Mouse (Mus musculus) MEL (cell line): Measurements from ENCODE around the gene Zwint. TPM values are rescaled to one million over a fixed set of nuclear protein-coding genes. Genes with fewer than 3 reads are reported as not detected.
A peak's percentile ranks its signal among the peaks of the same experiment; 100 is the strongest.

Source experiments
- DNase-seq: peaks from one replicate; pipeline ENCODE4 v3.0.0; 2011; ENCODE audit warnings: low read depth, low spot score
- H3K27ac ChIP-seq: 2 replicates; pipeline ENCODE4 v1.5.1; 2012; ENCODE audit warnings: low read depth, mild to moderate bottlenecking, control low read depth, low read length, moderate library complexity; ENCODE audit not compliant: control insufficient read depth
- H3K27me3 ChIP-seq, 2 experiments: fragments of 150-350 bp in 1 of 2; sonication (generic) in 1 of 2; 2 replicates each; pipeline ENCODE4 v1.6.1; 2012; ENCODE audit warnings: low read length in 2 of 2, mild to moderate bottlenecking in 2 of 2, improper control_type of control experiment in 1 of 2, moderate library complexity in 1 of 2; ENCODE audit not compliant: insufficient read depth in 2 of 2, control insufficient read depth in 1 of 2
- H3K36me3 ChIP-seq, 2 experiments: 2 replicates each; pipeline ENCODE4 v1.6.1; 2012 to 2014; ENCODE audit warnings: low read length in 2 of 2, improper control_type of control experiment in 1 of 2, inconsistent platforms in 1 of 2, mild to moderate bottlenecking in 1 of 2; ENCODE audit not compliant: insufficient read depth in 2 of 2, control insufficient read depth in 1 of 2
- H3K4me1 ChIP-seq, 2 experiments: fragments of 150-350 bp in 1 of 2; sonication (generic) in 1 of 2; 2 replicates each; pipeline ENCODE4 v1.6.1; 2012; ENCODE audit warnings: low read length in 2 of 2, improper control_type of control experiment in 1 of 2, mild to moderate bottlenecking in 1 of 2; ENCODE audit not compliant: insufficient read depth in 2 of 2, control insufficient read depth in 1 of 2
- H3K4me3 ChIP-seq, 2 experiments: fragments of 150-350 bp in 1 of 2; sonication (generic) in 1 of 2; 2 replicates each; pipeline ENCODE4 v1.5.1; 2012; ENCODE audit warnings: low read depth in 2 of 2, low read length in 2 of 2, mild to moderate bottlenecking in 2 of 2, moderate library complexity in 2 of 2, control low read depth in 1 of 2, improper control_type of control experiment in 1 of 2; ENCODE audit not compliant: control insufficient read depth in 1 of 2, insufficient read depth in 1 of 2
- H3K79me2 ChIP-seq: 2 replicates; pipeline ENCODE4 v1.6.1; 2012; ENCODE audit warnings: mild to moderate bottlenecking, low read length, moderate library complexity; ENCODE audit not compliant: control insufficient read depth, poor library complexity, insufficient read depth
- H3K9ac ChIP-seq: 2 replicates; pipeline ENCODE4 v1.6.1; 2012; ENCODE audit warnings: low read depth, mild to moderate bottlenecking, control low read depth, low read length, moderate library complexity; ENCODE audit not compliant: control insufficient read depth, poor library complexity, severe bottlenecking
- H3K9me3 ChIP-seq: fragments of 150-350 bp; sonication (generic); replicated peaks from 2 replicates; pipeline ENCODE4 v1.6.1; 2012; ENCODE audit warnings: mild to moderate bottlenecking, low read length, improper control_type of control experiment, moderate library complexity; ENCODE audit not compliant: insufficient read depth
- BHLHE40 ChIP-seq: IDR thresholded peaks from 2 replicates; pipeline ENCODE4 v1.6.1; 2012; ENCODE audit warnings: low read depth, mild to moderate bottlenecking, inconsistent platforms, low read length, improper control_type of control experiment, borderline replicate concordance
- CHD1 ChIP-seq: IDR thresholded peaks from 2 replicates; pipeline ENCODE4 v1.6.1; 2012; ENCODE audit warnings: low read depth, mild to moderate bottlenecking, inconsistent platforms, low read length, improper control_type of control experiment
- CTCF ChIP-seq, 3 experiments: IDR thresholded peaks in 2 of 3; conservative IDR thresholded peaks in 1 of 3; 2 replicates each; pipeline ENCODE4 v1.5.1; 2011 to 2012; ENCODE audit warnings: low read length in 3 of 3, low read depth in 2 of 3, mild to moderate bottlenecking in 2 of 3, improper control_type of control experiment in 1 of 3, inconsistent platforms in 1 of 3, mixed read lengths in 1 of 3, moderate library complexity in 1 of 3; ENCODE audit not compliant: control insufficient read depth in 1 of 3, insufficient read depth in 1 of 3, poor library complexity in 1 of 3, severe bottlenecking in 1 of 3
- E2F4 ChIP-seq: IDR thresholded peaks from 2 replicates; pipeline ENCODE4 v1.6.1; 2011; ENCODE audit warnings: low read depth, low read length, improper control_type of control experiment, borderline replicate concordance
- ELF1 ChIP-seq: IDR thresholded peaks from 2 replicates; pipeline ENCODE4 v1.6.1; 2014; ENCODE audit warnings: low read depth, mild to moderate bottlenecking, inconsistent platforms, low read length, improper control_type of control experiment, moderate library complexity
- ETS1 ChIP-seq: IDR thresholded peaks from 2 replicates; pipeline ENCODE4 v1.6.1; 2012; ENCODE audit warnings: low read depth, mild to moderate bottlenecking, inconsistent platforms, low read length, improper control_type of control experiment, moderate library complexity
- GABPA ChIP-seq: IDR thresholded peaks from 2 replicates; pipeline ENCODE4 v1.6.1; 2012; ENCODE audit warnings: low read depth, mild to moderate bottlenecking, inconsistent platforms, low read length, improper control_type of control experiment, moderate library complexity
- GATA1 ChIP-seq: IDR thresholded peaks from 2 replicates; pipeline ENCODE4 v1.6.1; 2011; ENCODE audit warnings: low read depth, low read length, improper control_type of control experiment
- HCFC1 ChIP-seq: IDR thresholded peaks from 2 replicates; pipeline ENCODE4 v1.6.1; 2012; ENCODE audit warnings: low read depth, mild to moderate bottlenecking, inconsistent platforms, low read length, improper control_type of control experiment, moderate library complexity
- JUND ChIP-seq: IDR thresholded peaks from 2 replicates; pipeline ENCODE4 v1.6.1; 2011; ENCODE audit warnings: low read depth, mild to moderate bottlenecking, improper control_type of control experiment, low read length
- KAT2A ChIP-seq: conservative IDR thresholded peaks from 2 replicates; pipeline ENCODE4 v1.6.1; 2012; ENCODE audit warnings: low read depth, low read length, improper control_type of control experiment, inconsistent platforms
- MAFK ChIP-seq: IDR thresholded peaks from 2 replicates; pipeline ENCODE4 v1.6.1; 2011; ENCODE audit warnings: low read depth, mild to moderate bottlenecking, low read length, improper control_type of control experiment, borderline replicate concordance
- MAX ChIP-seq: IDR thresholded peaks from 2 replicates; pipeline ENCODE4 v1.6.1; 2011; ENCODE audit warnings: low read length, improper control_type of control experiment
- MEF2A ChIP-seq: IDR thresholded peaks from 2 replicates; pipeline ENCODE4 v1.6.1; 2014; ENCODE audit warnings: low read depth, mild to moderate bottlenecking, inconsistent platforms, low read length, improper control_type of control experiment; ENCODE audit not compliant: poor library complexity, insufficient replicate concordance, severe bottlenecking; ENCODE audit errors: extremely low read depth
- MXI1 ChIP-seq: IDR thresholded peaks from 2 replicates; pipeline ENCODE4 v1.6.1; 2011; ENCODE audit warnings: mild to moderate bottlenecking, low read depth, low read length, improper control_type of control experiment
- MYB ChIP-seq: IDR thresholded peaks from 2 replicates; pipeline ENCODE4 v1.6.1; 2011; ENCODE audit warnings: mild to moderate bottlenecking, low read depth, low read length, improper control_type of control experiment
- MYC ChIP-seq: IDR thresholded peaks from 2 replicates; pipeline ENCODE4 v1.6.1; 2011; ENCODE audit warnings: low read depth, mild to moderate bottlenecking, low read length, improper control_type of control experiment, moderate library complexity
- NELFE ChIP-seq: IDR thresholded peaks from 2 replicates; pipeline ENCODE4 v1.6.1; 2011; ENCODE audit warnings: low read depth, low read length, improper control_type of control experiment
- NRF1 ChIP-seq: IDR thresholded peaks from 2 replicates; pipeline ENCODE4 v1.6.1; 2014; ENCODE audit warnings: low read depth, mild to moderate bottlenecking, inconsistent platforms, low read length, improper control_type of control experiment, moderate library complexity; ENCODE audit not compliant: poor library complexity, insufficient read depth, severe bottlenecking
- POLR2AphosphoS2 ChIP-seq: IDR thresholded peaks from 2 replicates; pipeline ENCODE4 v1.6.1; 2011; ENCODE audit warnings: low read length, improper control_type of control experiment
- POLR2AphosphoS5 ChIP-seq: IDR thresholded peaks from 2 replicates; pipeline ENCODE4 v1.6.1; 2012; ENCODE audit warnings: low read depth, borderline replicate concordance, mild to moderate bottlenecking, inconsistent platforms, low read length, moderate library complexity, mixed read lengths
- RAD21 ChIP-seq: IDR thresholded peaks from 2 replicates; pipeline ENCODE4 v1.6.1; 2011; ENCODE audit warnings: mild to moderate bottlenecking, low read depth, low read length, improper control_type of control experiment
- RCOR1 ChIP-seq: IDR thresholded peaks from 2 replicates; pipeline ENCODE4 v1.6.1; 2012; ENCODE audit warnings: low read depth, mild to moderate bottlenecking, inconsistent platforms, low read length, improper control_type of control experiment
- SMC3 ChIP-seq: IDR thresholded peaks from 2 replicates; pipeline ENCODE4 v1.6.1; 2011; ENCODE audit warnings: low read depth, low read length, improper control_type of control experiment
- TAL1 ChIP-seq: IDR thresholded peaks from 2 replicates; pipeline ENCODE4 v1.6.1; 2012; ENCODE audit warnings: mild to moderate bottlenecking, inconsistent platforms, low read length, moderate library complexity, mixed read lengths
- TBP ChIP-seq: IDR thresholded peaks from 2 replicates; pipeline ENCODE4 v1.8.0; 2011; ENCODE audit warnings: low read depth, low read length, improper control_type of control experiment
- UBTF ChIP-seq: IDR thresholded peaks from 2 replicates; pipeline ENCODE4 v1.6.1; 2012; ENCODE audit warnings: low read depth, mild to moderate bottlenecking, inconsistent platforms, low read length, improper control_type of control experiment, moderate library complexity, borderline replicate concordance; ENCODE audit not compliant: insufficient read depth
- USF1 ChIP-seq: IDR thresholded peaks from 2 replicates; pipeline ENCODE4 v1.6.1; 2014; ENCODE audit warnings: low read depth, mild to moderate bottlenecking, inconsistent platforms, low read length, improper control_type of control experiment, moderate library complexity
- ZC3H11A ChIP-seq: IDR thresholded peaks from 2 replicates; pipeline ENCODE4 v1.6.1; 2012; ENCODE audit warnings: low read depth, mild to moderate bottlenecking, inconsistent platforms, low read length, improper control_type of control experiment
- ZKSCAN1 ChIP-seq: IDR thresholded peaks from 2 replicates; pipeline ENCODE4 v1.6.1; 2012; ENCODE audit warnings: low read depth, mild to moderate bottlenecking, inconsistent platforms, low read length, improper control_type of control experiment, moderate library complexity
- ZMIZ1 ChIP-seq: IDR thresholded peaks from 2 replicates; pipeline ENCODE4 v1.6.1; 2012; ENCODE audit warnings: low read depth, mild to moderate bottlenecking, inconsistent platforms, low read length, improper control_type of control experiment, moderate library complexity
- polyA plus RNA-seq, 2 experiments: library from polyadenylated mRNA; stranded (reverse) in 1 of 2; unstranded in 1 of 2; fragments of >175 nt in 1 of 2; fragments of >200 nt in 1 of 2; gene quantifications; 2 replicates each; pipeline versions ENCODE4 v1.2.1 to v1.2.4; 2012; ENCODE audit warnings: low replicate concordance in 2 of 2, low read depth in 1 of 2; ENCODE audit not compliant: insufficient read length in 2 of 2, insufficient read depth in 1 of 2, missing spikeins in 1 of 2
- total RNA-seq: library from RNA; depleted of rRNA; stranded (reverse); fragments of 300-350 nt; gene quantifications from 2 replicates; pipeline ENCODE4 v1.2.3, GENCODE M21; 2012

The Zwint gene
- total and polyA plus RNA-seq, 3 experiments, result 170 to 555 (median 214) TPM

- no peaks in the 10 kb centered on the region for H3K9me3 ChIP-seq
- DNase-seq, result no peak
- no peak overlapping the region for H3K9ac ChIP-seq
- H3K4me3 ChIP-seq, result no peak overlapping the region
- peaks cover 25 to 37% of the 10 kb centered on the region in 2 experiments for H3K36me3 ChIP-seq
- TF ChIP-seq SMC3 (no peak), POLR2AphosphoS2 (no peak), NRF1 (no peak), TBP (no peak), MAFK (no peak), BHLHE40 (no peak)
- H3K27ac ChIP-seq, result no peak overlapping the region
- H3K27me3 ChIP-seq, result no peaks in the 10 kb centered on the region
- H3K4me1 ChIP-seq, result peaks cover 13 to 14% of the 10 kb centered on the region in 2 experiments
- H3K79me2 ChIP-seq, result no peaks in the 10 kb centered on the region
Measured at GRCm38 (mm10) chr10:72667856-72668255, 13.2 kb downstream of the Zwint start.

- Histone ChIP-seq H3K36me3 (peaks cover 22 to 37% of the 10 kb centered on the region in 2 experiments), H3K79me2 (no peaks in the 10 kb centered on the region)
- TF ChIP-seq BHLHE40 (peak; percentile 85), SMC3 (no peak), MYC (no peak), ETS1 (peak; percentile 95), GABPA (no peak), MAFK (peak; percentile 79; the same call in 1 of the 2 replicates), KAT2A (no peak), ZC3H11A (no peak), GATA1 (peak; percentile 96), RCOR1 (peak; percentile 87), MAX (no peak), ELF1 (no peak), MXI1 (peak; percentile 37; the same call in 1 of the 2 replicates), MYB (peak; percentile 64), CHD1 (no peak), POLR2AphosphoS5 (no peak), NELFE (no peak), UBTF (no peak), HCFC1 (no peak), TBP (no peak), JUND (no peak), ZMIZ1 (no peak), MEF2A (peak; percentile 97), E2F4 (no peak), RAD21 (no peak), ZKSCAN1 (no peak), USF1 (no peak), CTCF (IDR thresholded peaks at IDR 0.05 in 2 of 3, conservative IDR thresholded peaks at IDR 0.05 in 1 of 3; ENCODE audit: control insufficient read depth in 1 of 3, insufficient read depth in 1 of 3, low read depth in 2 of 3, low read length in 3 of 3, poor library complexity in 1 of 3, severe bottlenecking in 1 of 3) (no peak), POLR2AphosphoS2 (peak; percentile 53; the same call in 1 of the 2 replicates), TAL1 (peak; percentile 86)
Measured at GRCm38 (mm10) chr10:72669086-72669485, 14.4 kb downstream of the Zwint start.

More at GRCm38 (mm10) chr10:72669086-72669485, 14.4 kb downstream of the Zwint start:
- H3K27ac ChIP-seq, result peak overlapping the region; percentile 15
- DNase-seq, result peak; percentile 85
- H3K9ac ChIP-seq, result no peak overlapping the region
- H3K4me1 ChIP-seq, result peaks cover 13 to 14% of the 10 kb centered on the region in 2 experiments
- no peaks in the 10 kb centered on the region for H3K27me3 ChIP-seq
- H3K4me3 ChIP-seq, result 0 out of 4 replicates have a peak overlapping the region, but pooled peaks of 1 of the 2 experiments have one; percentile 11
- H3K9me3 ChIP-seq, result no peaks in the 10 kb centered on the region
